Mouse (Mus musculus): ENCODE results near the gene Irak4. TPM values are rescaled to one million over a fixed set of nuclear protein-coding genes. Genes with fewer than 3 reads are reported as not detected.

Irak4 gene
- 6.7 and 7.5 TPM in 2 replicates for total RNA-seq (2012; rRNA removed)
- polyA plus RNA-seq (2012; ENCODE audit: insufficient read depth in 1 of 2, insufficient read length in 2 of 2, low read depth in 1 of 2, low replicate concordance in 2 of 2, missing spikeins in 1 of 2): 1 to 10 TPM in 1 of 2 experiments, not detected in 1; 9.4 TPM

- peak; percentile 100 for DNase-seq (ENCODE audit: low read depth, low spot score)
- Histone ChIP-seq H3K36me3 (ENCODE audit: control insufficient read depth in 1 of 2, insufficient read depth in 2 of 2, low read length in 2 of 2) (peaks cover 0 to 11% of the 10 kb centered on the region in 2 experiments; a peak in 2 of 4 replicates), H3K9me3 (replicated peaks; ENCODE audit: insufficient read depth, low read length) (no peaks in the 10 kb centered on the region), H3K27ac (ENCODE audit: control insufficient read depth, low read depth, low read length) (peak within 1 kb of the TSS; percentile 76), H3K79me2 (ENCODE audit: control insufficient read depth, insufficient read depth, low read length, poor library complexity) (peaks cover 13% of the 10 kb centered on the region), H3K4me1 (ENCODE audit: control insufficient read depth in 1 of 2, insufficient read depth in 2 of 2, low read length in 2 of 2) (peaks cover 4 to 7% of the 10 kb centered on the region in 2 experiments; a peak in 3 of 4 replicates), H3K9ac (ENCODE audit: control insufficient read depth, low read depth, low read length, poor library complexity, severe bottlenecking) (peak within 1 kb of the TSS; percentile 87), H3K27me3 (ENCODE audit: control insufficient read depth in 1 of 2, insufficient read depth in 2 of 2, low read length in 2 of 2) (no peaks in the 10 kb centered on the region), H3K4me3 (ENCODE audit: control insufficient read depth in 1 of 2, insufficient read depth in 1 of 2, low read depth in 2 of 2, low read length in 2 of 2) (peak within 1 kb of the TSS; percentile 90 to 98)
- TF ChIP-seq EP300 (IDR thresholded peaks at IDR 0.05; ENCODE audit: low read depth in 1 of 2, low read length in 2 of 2) (no peak), ETS1 (IDR thresholded peaks at IDR 0.05; ENCODE audit: low read depth, low read length) (peak; percentile 27; the same call in 1 of the 2 replicates), USF1 (IDR thresholded peaks at IDR 0.05; ENCODE audit: low read depth, low read length) (no peak), POLR2AphosphoS2 (IDR thresholded peaks at IDR 0.05; ENCODE audit: low read length) (peak; percentile 78), SIN3A (IDR thresholded peaks at IDR 0.05; ENCODE audit: low read length) (peak; percentile 77; the same call in 1 of the 2 replicates), UBTF (IDR thresholded peaks at IDR 0.05; ENCODE audit: borderline replicate concordance, insufficient read depth, low read depth, low read length) (0 out of 2 replicates have a peak, but pooled peaks have one; percentile 82), NRF1 (IDR thresholded peaks at IDR 0.05; ENCODE audit: insufficient read depth, low read depth, low read length, poor library complexity, severe bottlenecking) (peak; percentile 92), MYC (IDR thresholded peaks at IDR 0.05; ENCODE audit: low read depth, low read length) (peak; percentile 74; the same call in 1 of the 2 replicates), RCOR1 (IDR thresholded peaks at IDR 0.05; ENCODE audit: low read depth, low read length) (no peak), MYB (IDR thresholded peaks at IDR 0.05; ENCODE audit: low read depth, low read length) (no peak), BHLHE40 (IDR thresholded peaks at IDR 0.05; ENCODE audit: borderline replicate concordance, low read depth, low read length) (no peak), USF2 (IDR thresholded peaks at IDR 0.05; ENCODE audit: borderline replicate concordance in 1 of 2, insufficient read depth in 1 of 2, low read depth in 1 of 2, low read length in 2 of 2) (no peak), POLR2AphosphoS5 (IDR thresholded peaks at IDR 0.05; ENCODE audit: borderline replicate concordance, low read depth, low read length) (peak; percentile 64; the same call in 1 of the 2 replicates), MAFK (IDR thresholded peaks at IDR 0.05; ENCODE audit: borderline replicate concordance, low read depth, low read length) (no peak; the same call in 1 of the 2 replicates), GATA1 (IDR thresholded peaks at IDR 0.05; ENCODE audit: low read depth, low read length) (peak; percentile 69), TBP (IDR thresholded peaks at IDR 0.05; ENCODE audit: low read depth, low read length) (peak; percentile 87), TCF12 (IDR thresholded peaks at IDR 0.05; ENCODE audit: low read depth, low read length) (no peak; the same call in none of the 2 replicates), CTCF (IDR thresholded peaks at IDR 0.05 in 2 of 3, conservative IDR thresholded peaks at IDR 0.05 in 1 of 3; ENCODE audit: control insufficient read depth in 1 of 3, insufficient read depth in 1 of 3, low read depth in 2 of 3, low read length in 3 of 3, poor library complexity in 1 of 3, severe bottlenecking in 1 of 3) (no peak), MEF2A (IDR thresholded peaks at IDR 0.05; ENCODE audit: extremely low read depth, insufficient replicate concordance, low read depth, low read length, poor library complexity, severe bottlenecking) (no peak), CHD1 (IDR thresholded peaks at IDR 0.05; ENCODE audit: low read depth, low read length) (no peak), SMC3 (IDR thresholded peaks at IDR 0.05; ENCODE audit: low read depth, low read length) (no peak), MXI1 (IDR thresholded peaks at IDR 0.05; ENCODE audit: low read depth, low read length) (no peak), CHD2 (IDR thresholded peaks at IDR 0.05; ENCODE audit: low read length) (no peak), GABPA (IDR thresholded peaks at IDR 0.05; ENCODE audit: low read depth, low read length) (no peak), NELFE (IDR thresholded peaks at IDR 0.05; ENCODE audit: low read depth, low read length) (peak; percentile 88), E2F4 (IDR thresholded peaks at IDR 0.05; ENCODE audit: borderline replicate concordance, low read depth, low read length) (no peak), ZNF384 (IDR thresholded peaks at IDR 0.05; ENCODE audit: low read depth, low read length) (no peak), KAT2A (conservative IDR thresholded peaks at IDR 0.05; ENCODE audit: low read depth, low read length) (no peak), MAZ (IDR thresholded peaks at IDR 0.05; ENCODE audit: low read depth, low read length) (no peak; the same call in 1 of the 2 replicates), ZC3H11A (IDR thresholded peaks at IDR 0.05; ENCODE audit: low read depth, low read length) (no peak), JUND (IDR thresholded peaks at IDR 0.05; ENCODE audit: low read depth, low read length) (no peak), POLR2A (IDR thresholded peaks at IDR 0.05; ENCODE audit: control insufficient read depth in 1 of 2, insufficient read depth in 1 of 2, low read depth in 1 of 2, low read length in 2 of 2, poor library complexity in 1 of 2) (peak; percentile 93 to 96), RAD21 (IDR thresholded peaks at IDR 0.05; ENCODE audit: low read depth, low read length) (no peak), ELF1 (IDR thresholded peaks at IDR 0.05; ENCODE audit: low read depth, low read length) (peak; percentile 87), TAL1 (IDR thresholded peaks at IDR 0.05; ENCODE audit: low read length) (no peak), MAX (IDR thresholded peaks at IDR 0.05; ENCODE audit: low read length) (no peak)
Observed at GRCm38 (mm10) chr15:94543409-94544051, at the start of gene Irak4, which contains the start of gene Pus7l. TSS of gene Irak4 (plus strand) at chr15:94543643. TSS of gene Pus7l (minus strand) at chr15:94543547.
